In genomic region chr14:122322136-122322535, GRCm38 (mm10) we compare ENCODE assay signal across 13 mouse cellular contexts.
A peak's percentile ranks its signal among the peaks of the same experiment; 100 is the strongest.
DNase-seq lines count a peak whose midpoint lies in the region; ATAC-seq and TF ChIP-seq lines count a peak whose summit lies in the region.
"Had no signal": no experiment of that assay in that cellular context is flagged by ENCODE, and none has a peak within 500 bp of the region (broad histone marks: within the 10 kb centered on the region; RNA-seq: fewer than 3 reads in every experiment).

No protein-coding gene starts in this region.

- no peak overlapping the region for H3K27ac ChIP-seq in kidney, postnatal 0 days
- no peak overlapping the region for H3K27ac ChIP-seq in kidney, embryonic 16.5 days (ENCODE audit: low read length)
- H3K27ac ChIP-seq in embryonic facial prominence, embryonic 10.5 days (replicated peaks) = no peak overlapping the region
- H3K27ac ChIP-seq: limb, embryonic 15.5 days had no signal

- no peaks in the 10 kb centered on the region for H3K4me1 ChIP-seq in kidney, postnatal 0 days (replicated peaks; ENCODE audit: insufficient read depth, low read length)
- H3K4me1 ChIP-seq in kidney, embryonic 16.5 days (ENCODE audit: insufficient read depth, low read length) = no peaks in the 10 kb centered on the region
- no peaks in the 10 kb centered on the region for H3K4me1 ChIP-seq in embryonic facial prominence, embryonic 10.5 days
- H3K4me1 ChIP-seq: limb, embryonic 15.5 days had no signal

- no peak overlapping the region for H3K4me3 ChIP-seq in kidney, postnatal 0 days (replicated peaks; ENCODE audit: low read depth, low read length)
- H3K4me3 ChIP-seq in kidney, embryonic 16.5 days (ENCODE audit: low read length) = no peak overlapping the region
- no peak overlapping the region for H3K4me3 ChIP-seq in embryonic facial prominence, embryonic 10.5 days
- H3K4me3 ChIP-seq: limb, embryonic 15.5 days had no signal

- H3K27me3 ChIP-seq in kidney, postnatal 0 days (ENCODE audit: insufficient read depth, low read length) = no peaks in the 10 kb centered on the region
- H3K27me3 ChIP-seq in kidney, embryonic 16.5 days (ENCODE audit: insufficient read depth, low read length) = no peaks in the 10 kb centered on the region
- no peaks in the 10 kb centered on the region for H3K27me3 ChIP-seq in embryonic facial prominence, embryonic 10.5 days (replicated peaks; ENCODE audit: low read depth, poor library complexity, severe bottlenecking)
- H3K27me3 ChIP-seq: limb, embryonic 15.5 days had no signal

- no peak for ATAC-seq in kidney, postnatal 0 days (replicated peaks; ENCODE audit: low FRiP score, low read depth)
- no peak for ATAC-seq in kidney, embryonic 16.5 days (ENCODE audit: low FRiP score, low TSS enrichment)
- no peak for ATAC-seq in granulocyte monocyte progenitor cell, adult 5-6 weeks (replicated peaks; ENCODE audit: poor library complexity, severe bottlenecking)
- ATAC-seq: intestine, postnatal 0 days; midbrain, embryonic 16.5 days had no signal

- TF ChIP-seq CTCF in kidney, postnatal 0 days (IDR thresholded peaks at IDR 0.05; ENCODE audit: low read depth) = no peak

- H3K9me3 ChIP-seq in kidney, postnatal 0 days (replicated peaks; ENCODE audit: low read length) = no peaks in the 10 kb centered on the region
- no peaks in the 10 kb centered on the region for H3K9me3 ChIP-seq in kidney, embryonic 16.5 days (ENCODE audit: low read length)
- H3K9me3 ChIP-seq in embryonic facial prominence, embryonic 10.5 days = no peaks in the 10 kb centered on the region
- H3K9me3 ChIP-seq: limb, embryonic 15.5 days had no signal

- intact Hi-C loops in left cerebral cortex, postnatal 36 days (cut with DNase I) = no loop called here

- peak; percentile 68 for DNase-seq in kidney, postnatal 0 days (ENCODE audit: low spot score)
- DNase-seq in R1 (ENCODE audit: low read depth, low spot score) = peak; percentile 76
- DNase-seq in embryonic facial prominence, embryonic 10.5 days (ENCODE audit: low spot score) = peak; percentile 71
- DNase-seq in retina, embryonic 14.5 days (ENCODE audit: low spot score) = peak; percentile 56
- DNase-seq in left cerebral cortex, postnatal 36 days (ENCODE audit: low spot score in 2 of 2) = no peak
- DNase-seq: cerebellum, adult 8-10 months; lung, postnatal 14 days; thymus, postnatal 14 days had no signal

- H3K9ac ChIP-seq in kidney, postnatal 0 days (ENCODE audit: low read depth, low read length) = no peak overlapping the region
- H3K9ac ChIP-seq in kidney, embryonic 16.5 days (replicated peaks; ENCODE audit: low read length) = no peak overlapping the region
- H3K9ac ChIP-seq: limb, embryonic 15.5 days had no signal

- H3K36me3 ChIP-seq in kidney, postnatal 0 days (ENCODE audit: insufficient read depth, low read length) = no peaks in the 10 kb centered on the region
- H3K36me3 ChIP-seq in kidney, embryonic 16.5 days (ENCODE audit: insufficient read depth, low read length) = no peaks in the 10 kb centered on the region
- H3K36me3 ChIP-seq in embryonic facial prominence, embryonic 10.5 days (replicated peaks) = no peaks in the 10 kb centered on the region
- H3K36me3 ChIP-seq: limb, embryonic 15.5 days had no signal

- WGBS in kidney, postnatal 0 days = 15% methylated on average over 5 of the region's 5 CpGs
- WGBS in kidney, embryonic 16.5 days = 20% methylated on average over 5 of the region's 5 CpGs
- 25% methylated on average over 5 of the region's 5 CpGs for WGBS in embryonic facial prominence, embryonic 10.5 days

- no peak overlapping the region for H3K4me2 ChIP-seq in kidney, postnatal 0 days (ENCODE audit: low read length)
- H3K4me2 ChIP-seq in kidney, embryonic 16.5 days (replicated peaks; ENCODE audit: low read depth, low read length) = no peak overlapping the region
- H3K4me2 ChIP-seq: limb, embryonic 15.5 days had no signal

Comparison
In these comparisons a context has a peak if more than half of its experiments do, and no peak if none do; other contexts are left out.
1. DNase-seq: peak in kidney, postnatal 0 days (single experiment), R1 (single experiment), embryonic facial prominence, embryonic 10.5 days (single experiment) and retina, embryonic 14.5 days (single experiment); none in left cerebral cortex, postnatal 36 days (0 of 2).